Mouse (Mus musculus) B cell, adult 62 days (primary cell): ENCODE data around the gene Olfr1330. TPM values are rescaled to one million over a fixed set of nuclear protein-coding genes. Genes with fewer than 3 reads are reported as not detected.

Source experiments
- total RNA-seq: library from RNA; stranded (reverse); gene quantifications from 4 replicates; pipeline ENCODE4 v1.2.4, GENCODE M21; 2023

Gene Olfr1330
- total RNA-seq: not detected in 4 replicates

GRCm38 (mm10) chr4:118888297-118888696, at the start of gene Olfr1330:
Gene Olfr1330, plus strand, starts transcription at chr4:118888597.

GRCm38 (mm10) chr4:118864349-118864748, 24.0 kb upstream of the Olfr1330 start, which contains the start of gene Olfr1331:
Gene Olfr1331, plus strand, starts transcription at chr4:118864649.

GRCm38 (mm10) chr4:118917365-118917764, 29.0 kb downstream of the Olfr1330 start, which contains the start of gene Olfr1329:
Gene Olfr1329, minus strand, starts transcription at chr4:118917465.

DNA sequence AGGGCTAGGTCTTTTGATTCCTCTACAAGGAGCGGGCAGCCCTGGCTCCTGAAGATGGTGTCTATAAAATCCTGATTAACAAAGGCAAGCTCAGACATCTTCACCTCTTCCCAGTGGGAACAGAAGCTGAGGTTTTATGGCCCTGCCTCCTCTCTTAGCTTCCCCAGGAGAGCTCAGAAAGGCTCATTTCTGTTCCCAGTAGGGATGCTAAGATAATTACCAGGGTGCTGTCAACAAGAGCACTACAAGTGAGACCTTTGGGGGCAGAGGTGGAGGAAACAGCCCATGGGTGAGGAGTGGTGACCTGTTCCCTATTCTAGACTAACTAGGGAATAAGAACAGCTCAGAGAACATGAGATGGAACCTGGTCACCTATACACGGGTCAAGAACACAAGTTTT, 50.1 kb downstream of the Olfr1330 start, which contains the start of gene Olfr1328:
Gene Olfr1328 (minus strand): TSS at position 101 of the 400 bp plus-strand sequence.

Other genes with a start within 250 kb of the Olfr1330 start
- not detected in 4 replicates for gene Olfr62, start 229.6 kb upstream of the Olfr1330 start, total RNA-seq
- gene Olfr1342, start 195.8 kb upstream of the Olfr1330 start, total RNA-seq: not detected in 4 replicates
- not detected in 4 replicates for gene Olfr1341, start 185.1 kb upstream of the Olfr1330 start, total RNA-seq
- not detected in 4 replicates for gene Olfr1340, start 168.5 kb upstream of the Olfr1330 start, total RNA-seq
- not detected in 4 replicates for gene Olfr1339, start 156.4 kb upstream of the Olfr1330 start, total RNA-seq
- gene Olfr1338, start 129.9 kb upstream of the Olfr1330 start, total RNA-seq: not detected in 4 replicates
- not detected in 4 replicates for gene Olfr1337, start 106.0 kb upstream of the Olfr1330 start, total RNA-seq
- gene Olfr1335, start 78.7 kb upstream of the Olfr1330 start, total RNA-seq: not detected in 4 replicates
- not detected in 4 replicates for gene Olfr1333, start 52.3 kb upstream of the Olfr1330 start, total RNA-seq
- not detected in 4 replicates for gene Olfr1331, start 23.9 kb upstream of the Olfr1330 start, total RNA-seq
- not detected in 4 replicates for gene Olfr1329, start 28.9 kb downstream of the Olfr1330 start, total RNA-seq
- gene Olfr1328, start 50.0 kb downstream of the Olfr1330 start, total RNA-seq: not detected in 4 replicates
- gene Lao1, start 73.0 kb downstream of the Olfr1330 start, total RNA-seq: not detected in 4 replicates
- gene Slc2a1, start 220.1 kb downstream of the Olfr1330 start, total RNA-seq: 49.4 to 60.1 TPM (median 57.4 TPM) in 4 replicates